In the genomic region with DNA sequence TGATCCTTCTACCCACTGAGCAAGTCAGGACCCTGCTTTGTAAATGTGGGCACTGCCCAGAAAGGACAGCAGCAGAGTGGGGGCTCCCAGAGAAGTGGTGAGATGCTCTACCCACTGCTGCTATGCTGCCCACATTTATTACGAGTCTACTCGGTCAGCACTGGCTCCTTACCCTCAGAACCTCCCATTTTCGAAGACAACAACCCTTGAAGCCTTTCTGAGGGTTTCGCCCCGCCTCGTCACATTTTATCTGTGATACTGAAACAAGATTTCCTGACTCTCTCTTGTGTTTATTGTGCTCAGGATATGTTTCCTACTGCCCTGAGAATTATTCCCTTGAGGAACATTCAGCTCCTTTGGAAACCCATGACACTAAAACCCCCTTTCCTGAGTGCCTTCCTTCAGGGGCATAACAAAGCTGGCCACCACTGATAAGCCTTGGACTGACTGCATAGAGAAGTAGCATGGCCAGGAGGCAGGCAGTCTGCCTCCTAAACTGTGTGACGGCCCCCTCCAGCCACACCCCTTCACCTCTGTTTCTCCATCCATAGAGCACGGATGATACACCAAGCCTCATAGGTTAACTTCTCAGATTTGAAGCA, we compare ENCODE assay signal across 11 mouse cellular contexts. TPM values are rescaled to one million over a fixed set of nuclear protein-coding genes. Genes with fewer than 3 reads are reported as not detected.
DNase-seq lines count a peak whose midpoint lies in the region; ATAC-seq and TF ChIP-seq lines count a peak whose summit lies in the region.
"Had no signal": no experiment of that assay in that cellular context is flagged by ENCODE, and none has a peak within 500 bp of the region (broad histone marks: within the 10 kb centered on the region; RNA-seq: fewer than 3 reads in every experiment).

No protein-coding gene starts in this region.

- H3K27ac ChIP-seq in heart, adult 2 months, result peak overlapping the region; percentile 72
- H3K27ac ChIP-seq in lung, embryonic 15.5 days, result peak overlapping the region; percentile 61
- H3K27ac ChIP-seq in stomach, embryonic 16.5 days (ENCODE audit: low read length), result peak overlapping the region; percentile 49
- no peak overlapping the region for H3K27ac ChIP-seq in thymus, adult 2 months (ENCODE audit: control insufficient read depth, insufficient read depth, low read length)
- H3K27ac ChIP-seq: embryonic facial prominence, embryonic 12.5 days had no signal

- peaks cover 12% of the 10 kb centered on the region for H3K79me2 ChIP-seq in heart, adult 2 months (replicated peaks; ENCODE audit: control insufficient read depth, insufficient read depth, low read length)

- WGBS in heart, adult 2 months, result 39% methylated on average over 8 of the region's 8 CpGs
- WGBS in lung, adult 2 months, result 40% methylated on average over 8 of the region's 8 CpGs
- WGBS in lung, embryonic 15.5 days, result 42% methylated on average over 8 of the region's 8 CpGs
- 63% methylated on average over 8 of the region's 8 CpGs for WGBS in stomach, embryonic 16.5 days
- WGBS in thymus, adult 2 months, result 86% methylated on average over 8 of the region's 8 CpGs

- peaks cover 58% of the 10 kb centered on the region for H3K4me1 ChIP-seq in heart, adult 2 months (ENCODE audit: control insufficient read depth, insufficient read depth, low read length)
- peaks cover 43% of the 10 kb centered on the region for H3K4me1 ChIP-seq in lung, adult 2 months (ENCODE audit: control insufficient read depth, insufficient read depth, low read length)
- peaks cover 60% of the 10 kb centered on the region for H3K4me1 ChIP-seq in lung, embryonic 15.5 days
- H3K4me1 ChIP-seq in stomach, embryonic 16.5 days (ENCODE audit: control insufficient read depth, insufficient read depth, low read length), result peaks cover 31% of the 10 kb centered on the region
- no peaks in the 10 kb centered on the region for H3K4me1 ChIP-seq in thymus, adult 2 months (replicated peaks; ENCODE audit: control insufficient read depth, insufficient read depth, low read length)

- H3K27me3 ChIP-seq in heart, adult 2 months (ENCODE audit: control insufficient read depth, insufficient read depth, low read length), result no peaks in the 10 kb centered on the region
- H3K27me3 ChIP-seq in lung, embryonic 15.5 days, result no peaks in the 10 kb centered on the region
- H3K27me3 ChIP-seq in stomach, embryonic 16.5 days (ENCODE audit: control insufficient read depth, insufficient read depth, low read length), result no peaks in the 10 kb centered on the region
- H3K27me3 ChIP-seq in thymus, adult 2 months (ENCODE audit: control insufficient read depth, insufficient read depth, low read length), result no peaks in the 10 kb centered on the region
- H3K27me3 ChIP-seq: embryonic facial prominence, embryonic 12.5 days had no signal

- H3K9ac ChIP-seq in heart, adult 2 months (ENCODE audit: low read depth, low read length), result peak overlapping the region; percentile 52
- no peak overlapping the region for H3K9ac ChIP-seq in lung, embryonic 15.5 days
- peak overlapping the region; percentile 43; the same call in 1 of the 2 replicates for H3K9ac ChIP-seq in stomach, embryonic 16.5 days (ENCODE audit: low read length)
- H3K9ac ChIP-seq: embryonic facial prominence, embryonic 12.5 days had no signal

- intact Hi-C loops in heart, adult 2 months (cut with DNase I), result no loop called here

- peaks cover 43% of the 10 kb centered on the region for H3K36me3 ChIP-seq in heart, adult 2 months (ENCODE audit: control insufficient read depth, insufficient read depth, low read length)
- 0 out of 2 replicates have a peak, but pooled peaks cover 2% of the 10 kb centered on the region for H3K36me3 ChIP-seq in lung, embryonic 15.5 days
- H3K36me3 ChIP-seq in stomach, embryonic 16.5 days (ENCODE audit: control insufficient read depth, insufficient read depth, low read length), result no peaks in the 10 kb centered on the region
- H3K36me3 ChIP-seq in thymus, adult 2 months (ENCODE audit: control insufficient read depth, insufficient read depth, low read length), result no peaks in the 10 kb centered on the region

- no peak for DNase-seq in heart, adult 2 months
- DNase-seq in heart, adult 8-10 months (ENCODE audit: low spot score), result no peak
- peak; percentile 42 to 65 for DNase-seq in lung, adult 18-20 months
- DNase-seq in lung, adult 2 months, result no peak
- DNase-seq in thymus, adult 2 months, result no peak
- no peak for DNase-seq in natural killer cell, adult 2 months (ENCODE audit: low spot score in 2 of 2)
- DNase-seq: B cell, adult 2 months; gastrocnemius, postnatal 36 days had no signal

- H3K4me3 ChIP-seq in heart, adult 2 months, result no peak overlapping the region
- H3K4me3 ChIP-seq in lung, adult 2 months (replicated peaks; ENCODE audit: extremely low read depth, low read depth, low read length), result no peak overlapping the region
- H3K4me3 ChIP-seq in lung, embryonic 15.5 days, result no peak overlapping the region
- no peak overlapping the region for H3K4me3 ChIP-seq in stomach, embryonic 16.5 days (replicated peaks; ENCODE audit: low read length)
- no peak overlapping the region for H3K4me3 ChIP-seq in thymus, adult 2 months (ENCODE audit: control insufficient read depth, insufficient read depth, low read length)
- H3K4me3 ChIP-seq: embryonic facial prominence, embryonic 12.5 days had no signal

- H3K4me2 ChIP-seq in lung, embryonic 15.5 days, result no peak overlapping the region
- H3K4me2 ChIP-seq in stomach, embryonic 16.5 days (ENCODE audit: low read depth, low read length), result no peak overlapping the region
- H3K4me2 ChIP-seq: embryonic facial prominence, embryonic 12.5 days had no signal

- peak; percentile 44; the same call in 1 of the 2 replicates for TF ChIP-seq POLR2A in heart, adult 2 months (IDR thresholded peaks at IDR 0.05; ENCODE audit: insufficient read depth, low read depth, low read length)
- no peak for TF ChIP-seq POLR2A in lung, adult 2 months (IDR thresholded peaks at IDR 0.05; ENCODE audit: borderline replicate concordance, extremely low read depth, low read depth, low read length)
- TF ChIP-seq POLR2A in thymus, adult 2 months (IDR thresholded peaks at IDR 0.05; ENCODE audit: control insufficient read depth, extremely low read depth, insufficient read depth, low read length, poor library complexity), result no peak

- no peak for ATAC-seq in lung, embryonic 15.5 days (ENCODE audit: borderline replicate concordance, extremely low read depth, low FRiP score, low TSS enrichment)
- ATAC-seq in stomach, embryonic 16.5 days (ENCODE audit: insufficient read depth, low FRiP score), result no peak; the same call in 1 of the 2 replicates

- H3K9me3 ChIP-seq in lung, embryonic 15.5 days, result no peaks in the 10 kb centered on the region
- H3K9me3 ChIP-seq in stomach, embryonic 16.5 days (replicated peaks; ENCODE audit: control insufficient read depth, low read length), result no peaks in the 10 kb centered on the region

- TF ChIP-seq CTCF in heart, adult 2 months (IDR thresholded peaks at IDR 0.05), result no peak
- TF ChIP-seq CTCF in lung, adult 2 months (IDR thresholded peaks at IDR 0.05; ENCODE audit: insufficient read depth, low read length), result no peak
- TF ChIP-seq CTCF in thymus, adult 2 months (IDR thresholded peaks at IDR 0.05; ENCODE audit: borderline replicate concordance, control insufficient read depth, extremely low read depth, insufficient read depth, low read length, poor library complexity), result no peak

- TF ChIP-seq EP300 in heart, adult 2 months (IDR thresholded peaks at IDR 0.05; ENCODE audit: insufficient read depth, low read depth, low read length), result peak; percentile 59; the same call in 1 of the 2 replicates

RNA-seq across cellular contexts. Expression of a gene that starts 24.6 kb away (rescaled TPM):
- 100 to 1,000 TPM; 638 to 971 TPM for total RNA-seq in heart, adult 2 months (2021)
- polyA plus RNA-seq in heart, adult 2 months (2012; rRNA removed), result 185 and 253 TPM in 2 replicates
- total RNA-seq in heart, adult 8-10 months (2022), result 100 to 1,000 TPM; 758 to 979 (median 853) TPM
- 26.4 and 43.4 TPM in 2 replicates for polyA plus RNA-seq in lung, adult 2 months (2012; rRNA removed)
- polyA plus RNA-seq in lung, embryonic 15.5 days (2015; fragmentation: Nextera tagmentation; extraction: Ambion mirVana), result 44.8 and 45.6 TPM in 2 replicates
- 106 and 114 TPM in 2 replicates for polyA plus RNA-seq in stomach, embryonic 16.5 days (2015; fragmentation: Nextera tagmentation; extraction: Ambion mirVana)
- polyA plus RNA-seq in thymus, adult 2 months (2012; rRNA removed), result 9.4 and 14.0 TPM in 2 replicates

Comparison
In these comparisons a context has a peak if more than half of its experiments do, and no peak if none do; other contexts are left out.
1. DNase-seq: peak in lung, adult 18-20 months (2 of 2); none in heart, adult 2 months (0 of 2), heart, adult 8-10 months (single experiment), lung, adult 2 months (single experiment), thymus, adult 2 months (single experiment) and natural killer cell, adult 2 months (0 of 2).